Mouse (Mus musculus): ENCODE data around the gene Rfxank. TPM values are rescaled to one million over a fixed set of nuclear protein-coding genes. Genes with fewer than 3 reads are reported as not detected.
A peak's percentile ranks its signal among the peaks of the same experiment; 100 is the strongest.

The Rfxank gene
- polyA plus RNA-seq, 1 experiment from 2014 or later = 21.0 TPM

- WGBS = 85% methylated on average over 3 of the region's 3 CpGs
- Histone ChIP-seq H3K4me1 (peaks cover 21% of the 10 kb centered on the region), H3K4me3 (no peak overlapping the region), H3K27ac (no peak overlapping the region), H3K9ac (no peak overlapping the region), H3K36me3 (no peaks in the 10 kb centered on the region), H3K27me3 (peaks cover 23% of the 10 kb centered on the region), H3K9me3 (replicated peaks) (no peaks in the 10 kb centered on the region), H3K4me2 (replicated peaks) (no peak overlapping the region)
- no peak for ATAC-seq (ENCODE audit: low FRiP score)
Measured at GRCm38 (mm10) chr8:70170116-70170515, 31.2 kb upstream of the Rfxank start.

DNA sequence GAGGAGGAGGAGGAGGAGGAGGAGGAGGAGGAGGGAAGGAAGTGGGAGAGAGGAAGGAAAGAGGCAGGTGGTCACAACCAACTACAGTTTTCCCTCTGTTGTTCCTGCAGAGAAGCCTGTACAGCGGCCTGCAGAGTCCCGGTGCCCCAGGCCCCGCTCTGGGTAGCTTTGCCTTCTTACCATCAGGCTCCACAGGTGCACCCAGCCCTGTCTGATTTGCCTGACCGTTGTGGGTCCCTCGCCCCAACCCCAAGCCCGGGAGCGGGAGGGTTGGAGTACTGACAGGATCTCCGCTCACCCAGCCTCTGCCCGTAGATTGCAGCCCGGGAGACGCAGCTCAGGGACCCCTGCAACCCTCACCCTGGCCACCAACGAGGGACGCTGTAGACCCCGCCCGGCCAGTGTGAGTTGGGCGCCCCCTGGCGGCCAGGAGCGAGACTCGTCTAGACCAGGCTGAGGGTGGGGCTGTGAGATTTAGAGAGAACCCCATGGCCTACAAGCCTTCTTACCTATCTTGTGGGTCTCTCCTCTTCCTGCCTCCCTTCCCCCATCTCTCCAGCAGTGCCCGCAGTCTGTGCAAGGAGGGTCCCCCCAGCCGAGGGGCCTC is 27.7 kb upstream of the Rfxank start:
- Histone ChIP-seq H3K27ac (no peak overlapping the region), H3K4me1 (peaks cover 3% of the 10 kb centered on the region; the same call in 1 of the 2 replicates), H3K4me3 (peak overlapping the region; percentile 17; the same call in 1 of the 2 replicates), H3K9ac (peak overlapping the region; percentile 18; the same call in 1 of the 2 replicates), H3K9me3 (replicated peaks) (no peaks in the 10 kb centered on the region), H3K27me3 (peaks cover 29% of the 10 kb centered on the region), H3K36me3 (no peaks in the 10 kb centered on the region), H3K4me2 (replicated peaks) (peak overlapping the region; percentile 51)
- ATAC-seq (ENCODE audit: low FRiP score) = peak; percentile 81
- WGBS = 2% methylated on average over 18 of the region's 21 CpGs

- no peak overlapping the region for H3K4me3 ChIP-seq
- peaks cover 34% of the 10 kb centered on the region for H3K27me3 ChIP-seq
- no peak for ATAC-seq (ENCODE audit: low FRiP score)
- peaks cover 9% of the 10 kb centered on the region for H3K4me1 ChIP-seq
- no peaks in the 10 kb centered on the region for H3K9me3 ChIP-seq (replicated peaks)
- H3K36me3 ChIP-seq = no peaks in the 10 kb centered on the region
- no peak overlapping the region for H3K4me2 ChIP-seq (replicated peaks)
- 87% methylated on average over 3 of the region's 3 CpGs for WGBS
- H3K9ac ChIP-seq = no peak overlapping the region
- no peak overlapping the region for H3K27ac ChIP-seq
Measured at GRCm38 (mm10) chr8:70163316-70163715, 24.4 kb upstream of the Rfxank start.

GRCm38 (mm10) chr8:70160015-70160414 is 21.1 kb upstream of the Rfxank start:
- ATAC-seq (ENCODE audit: low FRiP score) = no peak
- no peaks in the 10 kb centered on the region for H3K9me3 ChIP-seq (replicated peaks)
- no peaks in the 10 kb centered on the region for H3K36me3 ChIP-seq
- peaks cover 7% of the 10 kb centered on the region for H3K4me1 ChIP-seq
- no peak overlapping the region for H3K4me3 ChIP-seq
- WGBS = 56% methylated on average over 13 of the region's 13 CpGs
- H3K27ac ChIP-seq = no peak overlapping the region
- no peak overlapping the region for H3K4me2 ChIP-seq (replicated peaks)
- peaks cover 21% of the 10 kb centered on the region for H3K27me3 ChIP-seq
- H3K9ac ChIP-seq = no peak overlapping the region

DNA sequence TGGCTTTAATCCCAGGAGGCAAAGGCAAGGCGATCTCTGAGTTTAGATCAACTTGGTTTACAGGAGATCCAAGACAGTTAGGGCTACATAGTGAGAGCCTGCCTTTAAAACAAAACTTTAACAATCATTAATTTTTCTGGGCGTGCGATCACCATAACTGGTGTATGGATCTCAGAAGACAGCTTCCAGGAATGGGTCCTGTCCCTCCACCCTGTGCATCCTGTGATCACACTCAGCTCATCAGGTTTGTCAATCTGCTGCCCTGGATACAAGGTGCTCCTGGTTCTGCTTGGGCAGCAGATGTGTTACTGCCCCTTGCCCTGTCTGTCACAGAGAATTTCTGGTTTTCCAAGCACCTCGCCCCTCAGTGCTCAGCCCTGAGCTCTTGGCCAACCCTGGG is 20.3 kb upstream of the Rfxank start:
- Histone ChIP-seq H3K27ac (no peak overlapping the region), H3K4me2 (replicated peaks) (no peak overlapping the region), H3K27me3 (peaks cover 16% of the 10 kb centered on the region), H3K36me3 (no peaks in the 10 kb centered on the region), H3K9ac (no peak overlapping the region), H3K4me3 (no peak overlapping the region), H3K4me1 (peaks cover 7% of the 10 kb centered on the region), H3K9me3 (replicated peaks) (no peaks in the 10 kb centered on the region)
- 80% methylated on average over 4 of the region's 4 CpGs for WGBS
- no peak for ATAC-seq (ENCODE audit: low FRiP score)

DNA sequence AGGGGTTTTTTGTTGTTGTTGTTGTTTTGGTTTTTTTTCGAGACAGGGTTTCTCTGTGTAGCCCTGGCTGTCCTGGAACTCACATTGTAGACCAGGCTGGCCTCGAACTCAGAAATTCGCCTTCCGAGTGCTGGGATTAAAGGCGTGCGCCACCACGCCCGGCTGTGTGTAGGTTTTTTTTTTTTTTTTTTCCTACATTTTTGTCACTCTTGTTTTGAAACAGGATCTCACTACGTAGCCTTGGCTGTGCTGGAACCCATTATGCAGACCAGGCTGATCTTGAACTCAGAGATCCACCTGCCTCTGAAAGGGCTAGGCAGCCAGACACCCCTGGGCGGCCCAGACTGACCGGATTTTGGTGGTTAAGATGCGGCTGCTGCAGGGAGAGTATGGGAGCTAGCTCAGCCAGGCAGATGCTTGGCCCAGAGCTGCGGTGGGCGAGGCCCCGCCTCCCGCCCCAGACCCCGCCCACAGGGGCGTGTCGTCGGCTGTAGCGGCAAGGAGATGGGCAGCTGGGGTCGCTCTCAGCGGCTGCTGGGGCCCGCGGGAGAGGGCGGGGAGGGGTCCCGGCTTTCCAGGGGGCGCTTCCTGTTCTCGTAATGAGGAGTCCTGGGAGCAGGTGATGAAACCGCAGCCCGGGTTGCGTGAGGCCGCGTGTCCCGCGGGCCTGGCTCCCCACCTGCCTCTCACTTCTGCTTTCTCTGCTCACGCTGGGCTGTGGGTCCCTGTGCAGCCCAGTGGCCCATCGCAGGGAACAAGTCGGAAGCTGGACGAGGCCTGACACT is 19.3 kb upstream of the Rfxank start:
- WGBS = 13% methylated on average over 40 of the region's 40 CpGs
- Histone ChIP-seq H3K4me2 (replicated peaks) (peak overlapping the region; percentile 71), H3K27ac (no peak overlapping the region)

GRCm38 (mm10) chr8:70157240-70157800 is 18.4 kb upstream of the Rfxank start:
- no peak for ATAC-seq (ENCODE audit: low FRiP score)
- Histone ChIP-seq H3K27ac (no peak overlapping the region), H3K36me3 (no peaks in the 10 kb centered on the region), H3K9me3 (replicated peaks) (no peaks in the 10 kb centered on the region), H3K27me3 (peaks cover 16% of the 10 kb centered on the region), H3K4me1 (peaks cover 12% of the 10 kb centered on the region), H3K4me3 (no peak overlapping the region), H3K9ac (no peak overlapping the region), H3K4me2 (replicated peaks) (no peak overlapping the region)
- 90% methylated on average over 1 of the region's 1 CpGs for WGBS

More for the DNA sequence above, 19.3 kb upstream of the Rfxank start:
- Histone ChIP-seq H3K36me3 (no peaks in the 10 kb centered on the region), H3K9me3 (replicated peaks) (no peaks in the 10 kb centered on the region), H3K9ac (peak overlapping the region; percentile 64), H3K27me3 (peaks cover 16% of the 10 kb centered on the region), H3K4me3 (peak overlapping the region; percentile 48), H3K4me1 (peaks cover 7% of the 10 kb centered on the region)
- ATAC-seq (ENCODE audit: low FRiP score) = peak; percentile 93

GRCm38 (mm10) chr8:70152537-70153257 is 13.7 kb upstream of the Rfxank start:
- H3K27me3 ChIP-seq = peaks cover 16% of the 10 kb centered on the region; the same call in 1 of the 2 replicates
- peaks cover 10% of the 10 kb centered on the region for H3K4me1 ChIP-seq
- H3K36me3 ChIP-seq = no peaks in the 10 kb centered on the region
- peak overlapping the region; percentile 44 for H3K4me2 ChIP-seq (replicated peaks)
- H3K27ac ChIP-seq = no peak overlapping the region
- no peaks in the 10 kb centered on the region for H3K9me3 ChIP-seq (replicated peaks)
- WGBS = 12% methylated on average over 22 of the region's 22 CpGs
- peak; percentile 91 for ATAC-seq (ENCODE audit: low FRiP score)
- H3K4me3 ChIP-seq = no peak overlapping the region
- no peak overlapping the region for H3K9ac ChIP-seq

- ATAC-seq (ENCODE audit: low FRiP score) = no peak
- H3K9ac ChIP-seq = no peak overlapping the region
Measured at GRCm38 (mm10) chr8:70150158-70150557, 11.2 kb upstream of the Rfxank start.

GRCm38 (mm10) chr8:70147678-70148607 is 9.0 kb upstream of the Rfxank start:
- Histone ChIP-seq H3K4me1 (peaks cover 10% of the 10 kb centered on the region), H3K4me2 (replicated peaks) (no peak overlapping the region), H3K27ac (no peak overlapping the region), H3K9ac (no peak overlapping the region), H3K27me3 (peaks cover 6% of the 10 kb centered on the region; the same call in 1 of the 2 replicates), H3K4me3 (no peak overlapping the region), H3K36me3 (peaks cover 45% of the 10 kb centered on the region), H3K9me3 (replicated peaks) (no peaks in the 10 kb centered on the region)
- no peak for ATAC-seq (ENCODE audit: low FRiP score)
- 86% methylated on average over 7 of the region's 7 CpGs for WGBS

More at GRCm38 (mm10) chr8:70150158-70150557, 11.2 kb upstream of the Rfxank start:
- Histone ChIP-seq H3K27me3 (peaks cover 6% of the 10 kb centered on the region; the same call in 1 of the 2 replicates), H3K27ac (no peak overlapping the region), H3K4me2 (replicated peaks) (peak overlapping the region; percentile 19; the same call in 1 of the 2 replicates), H3K4me1 (peaks cover 10% of the 10 kb centered on the region), H3K9me3 (replicated peaks) (no peaks in the 10 kb centered on the region), H3K36me3 (peaks cover 25% of the 10 kb centered on the region), H3K4me3 (no peak overlapping the region)
- WGBS = 19% methylated on average over 13 of the region's 13 CpGs

DNA sequence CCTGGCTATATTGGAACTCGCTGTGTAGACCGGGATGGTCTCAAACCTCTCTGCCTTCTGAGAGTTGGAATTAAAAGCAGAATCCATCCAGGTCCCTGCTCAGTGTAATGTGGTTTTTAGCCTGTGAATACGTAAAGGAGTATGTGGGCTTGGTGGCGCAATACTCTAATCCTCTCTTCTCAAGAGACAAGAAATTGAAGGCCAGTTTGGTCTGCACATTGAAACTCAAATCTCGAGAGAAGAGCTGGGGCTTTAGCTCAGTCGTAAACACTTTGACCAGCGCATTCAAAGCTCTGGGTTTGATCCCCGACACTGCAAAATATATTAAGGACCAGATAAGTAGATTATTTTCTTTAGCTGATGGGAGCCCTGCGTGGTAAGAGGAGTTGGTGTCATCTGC is 1.0 kb upstream of the Rfxank start:
- H3K4me2 ChIP-seq (replicated peaks) = peak overlapping the region; percentile 83
- H3K4me1 ChIP-seq = peaks cover 21% of the 10 kb centered on the region
- peak overlapping the region; percentile 73 for H3K4me3 ChIP-seq
- H3K27ac ChIP-seq = peak overlapping the region; percentile 85
- 16% methylated on average over 9 of the region's 9 CpGs for WGBS
- no peaks in the 10 kb centered on the region for H3K9me3 ChIP-seq (replicated peaks)
- H3K27me3 ChIP-seq = no peaks in the 10 kb centered on the region
- peaks cover 49% of the 10 kb centered on the region for H3K36me3 ChIP-seq
- peak overlapping the region; percentile 79 for H3K9ac ChIP-seq
- ATAC-seq (ENCODE audit: low FRiP score) = no peak

Measured in hindbrain, embryonic 12.5 days (tissue).